Mouse (Mus musculus): Measurements from ENCODE around the gene Ndufaf8. TPM values are rescaled to one million over a fixed set of nuclear protein-coding genes. Genes with fewer than 3 reads are reported as not detected.

Ndufaf8 gene
- total RNA-seq (2021), result 10 to 100 TPM; 40.9 to 44.2 TPM
- long read RNA-seq, experiment 1, transcript Ndufaf8-201 (3 exons, 781 nt), result major isoform, 22 of 24 reads
- long read RNA-seq, experiment 1, partial matches to known transcripts, result 0 of 24 reads
- long read RNA-seq, experiment 1, other reads (novel, unspliced or antisense), result 2 of 24 reads
- long read RNA-seq, experiment 2, transcript Ndufaf8-201 (3 exons, 781 nt), result major isoform, 13 of 16 reads
- long read RNA-seq, experiment 2, partial matches to known transcripts, result 0 of 16 reads
- long read RNA-seq, experiment 2, other reads (novel, unspliced or antisense), result 3 of 16 reads

DNA sequence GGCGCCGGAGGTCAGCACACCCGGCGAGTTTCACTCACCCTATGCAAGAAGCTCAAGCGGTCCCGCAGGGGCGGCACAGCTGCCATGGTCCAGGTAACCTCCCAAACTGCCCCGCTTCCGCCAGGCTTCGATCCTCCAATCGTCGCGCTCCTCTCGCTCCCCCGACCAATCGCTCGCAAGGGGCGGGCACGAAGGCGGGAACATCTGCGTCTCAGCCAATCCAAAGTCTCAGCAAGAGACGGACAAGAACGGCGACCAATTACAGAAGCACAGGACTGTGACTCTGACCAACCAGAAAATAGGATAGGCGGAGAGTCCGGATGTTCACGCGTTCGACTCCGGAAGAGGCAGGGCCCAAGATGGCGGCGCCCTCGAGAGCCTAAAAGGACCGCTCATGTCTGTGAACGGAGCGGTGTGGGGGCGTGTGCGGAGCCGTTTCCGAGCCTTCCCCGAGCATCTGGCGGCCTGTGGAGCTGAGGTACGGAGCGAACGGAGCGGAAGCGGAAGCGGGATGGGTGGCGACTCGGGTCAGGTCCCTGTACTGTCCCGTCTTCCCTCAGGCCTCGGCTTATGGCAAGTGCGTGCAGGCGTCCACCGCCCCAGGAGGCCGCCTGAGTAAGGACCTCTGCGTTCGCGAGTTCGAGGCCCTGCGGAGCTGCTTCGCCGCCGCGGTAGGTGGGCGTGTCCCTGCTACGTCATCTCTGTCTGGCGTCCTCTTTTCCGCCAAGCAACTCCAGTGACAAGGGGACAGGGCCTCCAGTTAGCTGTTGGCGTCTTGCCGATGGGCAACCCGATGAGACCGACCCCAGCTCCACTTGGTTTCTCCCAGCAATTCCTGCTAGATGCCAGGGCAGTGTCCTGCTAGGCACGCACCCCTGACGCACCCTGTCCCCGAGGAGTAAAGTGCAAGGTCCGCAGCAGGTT, at the start of gene Ndufaf8, which contains the start of gene Tepsin:
TSS of gene Ndufaf8 (plus strand) at position 341 of the 924 bp plus-strand sequence.
TSS of gene Tepsin (minus strand) at position 144 of the 924 bp plus-strand sequence.
- DNase-seq, result peak; percentile 93

DNA sequence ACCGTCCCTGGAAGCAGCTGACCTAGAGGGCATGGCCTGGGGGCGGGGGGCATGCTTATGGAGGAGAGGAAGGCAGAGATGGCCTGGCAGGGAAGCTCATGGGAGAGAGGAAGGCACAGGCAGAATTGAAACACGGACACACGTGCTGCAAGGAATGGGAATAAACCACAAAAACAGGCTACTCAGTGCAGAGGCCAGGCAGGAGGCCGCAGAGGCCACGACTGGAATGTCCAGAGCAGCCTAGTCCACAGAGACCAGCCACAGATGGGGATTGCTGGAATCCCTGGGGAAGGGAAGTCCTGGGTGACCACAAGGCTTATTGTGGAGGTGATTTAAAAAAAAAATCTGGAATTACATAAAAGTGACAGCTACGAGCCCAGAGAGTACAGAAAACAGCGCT, 49.7 kb upstream of the Ndufaf8 start:
- no peak for DNase-seq

DNA sequence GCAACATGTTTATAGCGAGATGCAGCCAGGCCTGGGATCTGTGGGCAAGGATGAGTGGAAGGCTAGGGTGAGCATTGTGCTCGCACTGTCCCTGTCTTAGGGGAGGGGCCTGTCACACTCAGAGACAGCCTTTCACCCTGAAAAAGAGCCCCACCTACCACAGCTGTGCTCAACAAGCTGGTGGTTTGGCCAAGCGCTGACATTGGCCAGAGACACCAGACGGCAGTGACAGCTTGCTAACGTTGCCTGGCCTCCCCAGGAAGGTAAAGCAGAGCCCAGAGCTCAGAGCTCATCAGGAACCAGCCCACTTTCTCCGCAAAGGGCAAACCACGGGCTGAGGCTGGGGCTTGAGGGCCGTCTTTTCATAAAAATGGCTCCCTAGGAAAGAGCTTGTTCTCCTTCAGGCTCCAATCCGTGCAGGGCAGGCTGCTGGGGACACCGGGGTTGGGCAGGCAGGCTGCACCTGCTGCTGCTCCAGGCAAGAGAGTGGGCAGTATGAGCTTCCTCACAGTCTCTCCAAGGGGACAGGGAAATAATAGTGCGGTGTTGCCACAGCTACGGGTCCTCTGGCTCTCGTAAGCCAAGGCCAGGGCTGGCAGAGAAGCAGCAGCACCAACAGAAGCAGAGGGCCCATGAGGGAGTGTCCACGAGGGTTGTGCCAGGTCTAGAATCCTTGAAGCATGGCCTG, 47.5 kb upstream of the Ndufaf8 start:
- DNase-seq, result no peak

GRCm38 (mm10) chr11:120052274-120052673, 46.5 kb upstream of the Ndufaf8 start:
- no peak for DNase-seq

GRCm38 (mm10) chr11:120053846-120054245, 44.9 kb upstream of the Ndufaf8 start:
- no peak for DNase-seq

DNA sequence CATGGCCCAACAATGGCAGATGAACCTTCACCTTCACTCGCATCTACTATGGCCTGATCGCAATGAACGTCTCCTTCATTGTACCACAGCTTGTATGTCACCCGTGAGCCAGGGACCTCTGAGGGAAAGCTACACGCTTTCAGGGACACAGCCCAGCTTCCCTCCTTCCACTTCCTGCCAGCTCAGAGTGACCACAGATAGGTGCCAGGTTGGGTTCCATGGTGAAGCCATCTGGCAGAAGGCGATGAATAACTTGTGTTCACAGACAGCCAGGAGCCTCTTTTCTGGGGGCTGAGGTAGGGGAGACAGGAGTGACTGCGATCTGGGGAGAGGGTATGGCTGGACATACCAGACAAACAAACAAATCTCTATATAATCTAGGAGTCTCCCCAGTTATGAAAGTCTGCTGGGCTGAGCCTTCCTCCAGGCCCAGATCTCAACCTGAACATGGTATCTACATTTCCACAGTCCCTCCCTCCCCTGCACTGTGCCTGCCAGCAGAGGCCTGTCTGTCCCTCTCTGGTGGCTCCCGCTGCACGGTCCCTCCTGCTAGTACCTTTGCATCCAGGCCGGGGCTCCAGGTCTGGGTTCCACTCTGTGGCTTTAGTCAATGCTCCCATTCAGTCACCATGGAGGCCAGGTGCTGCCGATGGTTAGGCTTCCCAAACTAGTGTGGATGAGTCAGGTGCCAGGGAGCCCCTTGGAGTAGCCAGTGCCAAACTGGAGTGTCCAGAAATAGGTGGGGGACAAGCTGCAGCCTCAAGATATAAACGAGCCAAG, 42.6 kb upstream of the Ndufaf8 start:
- no peak for DNase-seq

DNA sequence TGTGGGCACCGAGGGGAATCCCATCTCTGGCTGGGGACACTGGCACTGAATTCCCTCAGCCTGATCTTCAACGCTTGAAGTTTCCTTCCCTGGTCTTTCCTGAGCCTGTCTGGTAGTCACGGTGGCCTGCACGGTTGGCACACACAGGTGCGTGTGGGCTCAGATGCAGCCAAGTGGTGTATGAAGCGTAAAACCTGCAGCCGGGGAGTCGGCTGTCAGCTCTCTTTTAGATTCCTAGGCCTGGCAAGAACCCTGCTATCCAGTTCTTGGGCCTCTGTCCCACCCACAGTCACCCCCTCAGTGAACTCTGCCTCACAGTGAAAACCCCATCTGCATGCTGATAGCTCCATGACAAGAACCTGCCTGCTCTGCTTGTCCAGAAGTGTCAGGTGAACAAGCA, 38.1 kb upstream of the Ndufaf8 start:
- DNase-seq, result no peak

- DNase-seq, result no peak
Observed at GRCm38 (mm10) chr11:120063326-120063725, 35.4 kb upstream of the Ndufaf8 start.

DNA sequence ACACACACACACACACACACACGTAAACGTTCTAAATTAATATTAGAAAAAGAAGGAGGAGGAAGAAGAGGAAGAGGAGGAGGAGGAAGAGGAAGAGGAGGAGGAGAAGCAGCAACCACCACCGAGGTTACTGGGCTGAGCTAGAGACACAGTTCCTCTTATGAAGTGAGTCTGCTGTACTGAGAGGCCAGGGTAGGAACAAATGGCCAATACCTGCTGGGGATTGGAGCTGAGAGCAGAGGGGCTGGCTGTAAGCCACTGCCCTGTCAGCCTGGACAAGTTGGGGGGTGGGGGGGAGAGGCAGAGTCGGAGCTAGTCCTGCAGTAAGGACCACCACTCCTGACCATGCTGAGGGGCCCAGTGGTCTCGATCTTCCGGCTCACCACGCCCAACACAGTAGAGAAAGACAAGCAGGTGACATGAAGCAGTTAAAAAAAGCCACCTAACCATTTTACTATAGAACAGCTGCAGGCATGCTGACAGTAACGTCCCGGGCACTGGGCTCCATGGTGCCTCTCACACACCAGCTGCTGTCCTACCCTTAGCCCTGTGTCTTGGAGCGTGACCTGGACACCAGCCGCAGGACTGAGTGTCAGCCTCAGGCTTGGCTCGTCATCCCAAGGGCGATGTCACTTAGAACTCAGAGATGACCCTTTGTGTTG, 34.6 kb upstream of the Ndufaf8 start:
- no peak for DNase-seq

GRCm38 (mm10) chr11:120064668-120065040, 34.1 kb upstream of the Ndufaf8 start:
- DNase-seq, result no peak

DNA sequence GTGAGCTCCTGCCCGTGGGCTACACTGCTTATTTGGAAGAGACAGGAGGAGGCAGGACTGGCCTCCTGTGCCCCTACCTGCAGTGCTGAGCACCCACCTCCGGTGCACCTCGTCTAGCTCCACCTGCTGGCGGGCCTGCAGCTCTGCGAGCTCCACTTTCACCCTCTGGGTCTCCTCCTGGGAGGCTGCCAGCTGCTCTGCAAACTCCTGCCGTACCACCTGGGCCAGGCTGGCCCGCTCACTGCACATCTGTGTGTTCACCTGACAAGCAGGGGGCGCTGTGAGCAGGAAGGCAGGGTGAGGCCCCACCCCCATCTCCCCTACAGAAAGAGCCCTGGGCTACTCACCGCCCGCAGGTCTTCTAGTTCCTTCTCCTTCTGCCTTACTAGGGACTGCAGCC, 33.4 kb upstream of the Ndufaf8 start:
- DNase-seq, result peak; percentile 75

- no peak for DNase-seq
Observed at GRCm38 (mm10) chr11:120067834-120068233, 30.9 kb upstream of the Ndufaf8 start.

DNA sequence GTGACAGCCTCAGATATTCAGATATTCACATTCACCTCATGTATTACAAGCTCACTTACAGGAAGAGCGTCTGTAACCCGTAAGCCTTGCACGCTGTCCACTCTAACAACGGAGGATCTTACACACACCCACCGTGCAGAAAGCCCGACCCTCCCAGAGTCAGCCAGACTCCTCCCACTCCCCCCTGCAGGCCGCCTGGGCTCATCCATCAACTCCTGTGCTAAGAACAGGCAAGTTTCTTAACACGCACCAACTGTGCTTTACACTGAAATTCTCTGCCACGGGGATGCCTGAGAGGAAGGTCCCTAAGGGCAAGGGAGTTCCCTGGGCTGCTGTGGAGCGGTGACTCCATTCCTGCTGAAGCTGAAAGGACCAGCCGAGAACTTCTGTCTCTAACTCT, 29.5 kb upstream of the Ndufaf8 start:
- DNase-seq, result no peak

- no peak for DNase-seq
Observed at GRCm38 (mm10) chr11:120070286-120070930, 28.3 kb upstream of the Ndufaf8 start.

- no peak for DNase-seq
Observed at GRCm38 (mm10) chr11:120071065-120071464, 27.7 kb upstream of the Ndufaf8 start.

DNA sequence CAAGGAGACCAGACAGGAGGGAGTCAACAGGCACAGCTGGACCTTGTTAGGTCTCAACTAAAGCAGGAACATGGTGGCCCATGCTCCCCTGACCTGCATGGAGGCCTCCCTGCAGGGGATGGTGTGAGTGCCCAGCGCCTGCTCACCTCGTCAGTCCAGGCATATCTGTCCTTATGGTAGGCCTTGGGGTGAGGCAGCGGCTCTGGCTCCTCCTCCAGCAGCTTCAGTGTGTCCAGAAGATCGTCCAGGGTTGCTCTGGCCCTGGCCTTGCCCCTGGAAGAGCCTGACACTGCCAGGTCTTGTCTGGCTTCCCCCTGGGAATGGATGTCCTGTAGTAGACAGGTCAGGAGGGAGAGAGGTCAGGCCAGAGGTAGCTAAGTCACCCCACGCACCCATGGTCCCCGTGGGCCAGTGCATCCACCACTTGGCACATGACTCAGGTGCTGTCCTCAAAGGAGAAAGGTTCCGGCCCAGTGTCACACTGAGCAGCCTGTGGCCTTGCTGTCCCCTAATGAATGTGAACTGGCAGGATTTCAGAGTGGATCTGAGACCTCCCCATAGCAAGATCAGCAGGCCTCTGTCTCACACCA, 26.9 kb upstream of the Ndufaf8 start:
- DNase-seq, result no peak

- DNase-seq, result no peak
Observed at GRCm38 (mm10) chr11:120072986-120073647, 25.6 kb upstream of the Ndufaf8 start.

DNA sequence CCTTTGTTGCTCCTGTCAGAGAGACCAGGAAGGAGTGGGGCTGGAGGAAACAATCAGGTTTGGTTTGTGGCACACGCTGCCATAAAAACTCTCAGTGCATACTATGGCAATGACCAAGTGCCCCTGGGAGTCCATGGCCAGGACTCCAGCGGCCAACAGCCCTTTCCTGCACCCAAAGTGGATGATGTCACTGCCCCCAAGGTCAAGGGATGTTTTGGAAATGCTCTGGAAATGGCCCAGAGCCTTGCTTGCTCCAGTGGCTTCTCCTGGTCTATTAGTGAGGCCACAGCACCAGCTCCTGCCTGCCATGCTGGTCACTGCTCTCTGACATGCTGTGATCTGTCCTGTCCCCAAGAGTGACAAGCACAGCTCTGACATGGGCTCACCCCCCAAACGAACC, 22.5 kb upstream of the Ndufaf8 start:
- no peak for DNase-seq

- no peak for DNase-seq
Observed at GRCm38 (mm10) chr11:120080282-120080681, 18.4 kb upstream of the Ndufaf8 start.
